Mouse (Mus musculus): Measurements from ENCODE around the gene Gdpd2. TPM values are rescaled to one million over a fixed set of nuclear protein-coding genes. Genes with fewer than 3 reads are reported as not detected.

Gdpd2 gene
- total RNA-seq, 2 experiments from 2014 or later: 0.23 TPM

DNA sequence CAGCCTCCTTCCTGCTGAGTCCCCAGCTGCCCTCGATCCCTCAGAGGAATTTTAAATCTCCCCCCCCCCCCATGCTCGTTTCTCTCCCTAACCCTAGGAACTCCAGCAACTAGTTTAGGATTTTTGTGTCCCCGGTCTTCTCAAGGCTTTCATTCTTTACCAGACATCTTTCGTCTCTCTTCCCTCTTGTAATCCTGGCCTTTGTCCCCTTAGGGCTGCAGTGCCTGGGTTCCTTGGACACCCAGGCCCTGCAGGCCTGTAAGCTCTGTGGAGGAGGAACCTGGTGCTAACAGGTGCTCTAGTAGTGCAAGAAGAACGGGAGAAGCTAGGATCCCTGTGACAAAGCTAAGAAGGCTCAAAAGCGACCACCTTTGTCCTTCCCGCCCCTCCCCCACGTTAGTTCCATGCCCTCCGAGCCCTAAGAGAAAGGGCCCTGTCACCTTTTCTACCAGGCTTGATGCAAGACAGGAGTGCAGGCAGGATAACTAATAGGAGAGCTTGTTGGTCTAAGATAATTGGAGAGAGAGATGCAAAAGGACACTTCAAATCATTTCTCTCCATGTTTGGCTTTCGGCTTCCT is 48.1 kb downstream of the Gdpd2 start:
- DNase-seq: no peak

DNA sequence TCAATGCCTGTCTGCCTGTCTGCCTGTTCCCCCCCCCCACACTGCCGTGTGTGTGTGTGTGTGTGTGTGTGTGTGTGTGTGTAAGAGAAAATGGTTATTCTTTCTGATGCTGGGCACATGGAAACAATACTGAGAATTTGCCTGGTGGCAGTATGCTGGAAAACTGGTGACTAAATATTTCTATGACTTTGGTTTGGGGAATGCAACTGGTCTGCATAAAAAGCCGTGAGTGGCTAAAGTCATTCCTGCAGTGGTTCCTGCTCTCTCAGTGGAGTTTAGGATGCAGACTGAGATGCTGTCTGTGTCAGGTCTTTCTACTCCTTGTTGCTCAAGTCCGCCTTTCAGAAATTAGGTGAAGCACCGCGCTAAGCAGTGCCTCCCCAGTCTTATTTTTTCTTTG is 48.7 kb downstream of the Gdpd2 start:
- no peak for DNase-seq

Other genes with a start within 250 kb of the Gdpd2 start
- 10 to 100 TPM; 59.7 to 67.5 TPM for gene Igbp1, start 235.6 kb upstream of the Gdpd2 start, total RNA-seq (2021)
- not detected for gene Dgat2l6, start 205.0 kb upstream of the Gdpd2 start, total RNA-seq (2021)
- gene Awat1, start 157.6 kb upstream of the Gdpd2 start, total RNA-seq (2021): not detected
- not detected for gene P2ry4, start 135.0 kb upstream of the Gdpd2 start, total RNA-seq (2021)
- gene Arr3, start 124.4 kb upstream of the Gdpd2 start, total RNA-seq (2021): not detected
- gene Kif4, start 104.1 kb upstream of the Gdpd2 start, total RNA-seq (2021): 1 to 10 TPM; 1.7 to 2.8 TPM
- 10 to 100 TPM; 45.6 to 52.2 TPM for gene Pdzd11, start 103.3 kb upstream of the Gdpd2 start, total RNA-seq (2021)
- gene Dlg3, start 37.8 kb downstream of the Gdpd2 start, total RNA-seq (2021): 10 to 100 TPM; 39.1 to 43.5 TPM